Mouse (Mus musculus) embryonic stem cell, embryonic (primary cell): ENCODE measurements around the gene Fasl.

Experiments
- CTCF ChIA-PET, 4 experiments: fragments of 300-600 bp in 2 of 4; fragments of 350-600 bp in 2 of 4; sonication (Branson Sonifier 250); formaldehyde crosslinking; loops; one replicate each; lab custom pipeline; 2022; ENCODE audit warnings: inconsistent platforms in 2 of 4; lab: Charles Lee
- POLR2A ChIA-PET, 4 experiments: fragments of 300-600 bp in 2 of 4; fragments of 350-600 bp in 2 of 4; sonication (Branson Sonifier 250); formaldehyde crosslinking; loops; one replicate each; lab custom pipeline; 2022; ENCODE audit warnings: antibody characterized with exemption in 4 of 4, inconsistent platforms in 1 of 4; lab: Charles Lee

The Fasl gene

GRCm38 (mm10) chr1:161788339-161788738, at the start of gene Fasl:
TSS of gene Fasl (minus strand) at chr1:161788495.
- ChIA-PET POLR2A (no interaction called here), CTCF (no interaction called here)

- ChIA-PET POLR2A (no interaction called here), CTCF (no interaction called here)
Measured at GRCm38 (mm10) chr1:161826677-161827076, 38.4 kb upstream of the Fasl start.

DNA sequence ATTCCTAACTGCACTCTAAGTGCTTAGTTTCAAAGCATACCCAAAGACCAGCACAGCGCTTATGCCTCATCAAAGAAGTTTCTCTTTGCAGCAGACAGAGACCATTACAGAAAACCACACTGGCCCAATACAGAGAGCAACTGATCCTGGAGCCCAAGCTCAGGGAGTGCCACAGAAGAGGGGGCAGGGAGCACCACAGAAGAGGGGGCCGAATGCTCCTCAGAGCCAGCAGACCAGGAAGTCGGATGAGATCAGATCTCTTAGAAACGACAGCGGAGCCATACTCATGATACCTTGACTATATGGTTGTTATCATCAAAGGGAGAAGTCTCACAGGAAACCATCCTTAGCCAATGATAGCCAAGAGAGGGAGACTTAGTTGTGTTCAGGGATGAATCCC, 21.1 kb upstream of the Fasl start:
- CTCF ChIA-PET = no interaction called here
- POLR2A ChIA-PET = interaction anchor here in 1 of 4 experiments (0.7 to 1.4 kb wide), 2 partner anchors 10 to 84 kb away, joined by 3 to 4 read pairs; no protein-coding TSS in a partner anchor

DNA sequence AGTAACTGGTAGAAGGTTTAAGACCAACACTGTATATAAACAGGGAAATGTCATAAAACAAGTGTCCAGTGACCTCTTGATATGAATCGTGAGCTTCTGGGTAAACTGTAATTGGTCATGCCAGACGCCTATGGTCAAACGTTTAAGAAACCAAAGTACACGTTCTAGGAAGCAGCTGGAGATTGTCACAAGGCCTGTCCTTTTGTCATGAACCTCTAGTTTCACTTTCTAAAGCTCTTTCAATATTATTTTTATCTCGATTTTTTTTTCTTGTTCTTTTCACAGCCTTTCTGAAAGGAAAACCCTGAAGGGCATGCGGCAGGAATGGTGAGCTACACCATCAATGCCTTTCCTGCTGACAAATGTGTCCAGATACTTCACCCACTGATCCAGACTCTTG, 20.7 kb upstream of the Fasl start:
- ChIA-PET POLR2A (interaction anchor here in 1 of 4 experiments (0.7 to 1.4 kb wide), 2 partner anchors 9 to 84 kb away, joined by 3 to 4 read pairs; no protein-coding TSS in a partner anchor), CTCF (no interaction called here)

- POLR2A ChIA-PET = interaction anchor here in 2 of 4 experiments (0.9 to 1.5 kb wide), 2 partner anchors 72 to 73 kb away, joined by 3 read pairs; partner anchors contain the start of gene Suco (in 1 of the 2)
- CTCF ChIA-PET = no interaction called here
Measured at GRCm38 (mm10) chr1:161804541-161804971, 16.3 kb upstream of the Fasl start.

- ChIA-PET POLR2A (no interaction called here), CTCF (no interaction called here)
Measured at GRCm38 (mm10) chr1:161801321-161801720, 13.0 kb upstream of the Fasl start.

DNA sequence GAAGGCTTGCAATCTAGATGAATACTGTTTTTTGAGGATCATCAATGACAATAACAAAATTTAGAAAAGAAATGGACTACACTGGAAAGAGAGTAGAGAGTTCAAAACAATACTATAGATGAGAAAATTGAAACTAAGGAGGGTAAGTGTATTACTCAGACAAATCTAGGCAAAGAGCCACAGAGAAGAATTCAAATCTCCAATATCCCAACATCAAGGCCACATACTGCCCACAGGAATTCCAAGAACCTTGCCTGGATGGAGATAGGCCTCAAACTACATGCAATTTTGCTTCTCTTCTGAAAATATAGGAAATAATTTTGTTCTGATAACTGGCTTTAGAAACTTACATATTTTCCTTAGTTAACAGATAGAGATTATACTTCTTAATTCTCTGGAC, 12.0 kb upstream of the Fasl start:
- CTCF ChIA-PET = no interaction called here

DNA sequence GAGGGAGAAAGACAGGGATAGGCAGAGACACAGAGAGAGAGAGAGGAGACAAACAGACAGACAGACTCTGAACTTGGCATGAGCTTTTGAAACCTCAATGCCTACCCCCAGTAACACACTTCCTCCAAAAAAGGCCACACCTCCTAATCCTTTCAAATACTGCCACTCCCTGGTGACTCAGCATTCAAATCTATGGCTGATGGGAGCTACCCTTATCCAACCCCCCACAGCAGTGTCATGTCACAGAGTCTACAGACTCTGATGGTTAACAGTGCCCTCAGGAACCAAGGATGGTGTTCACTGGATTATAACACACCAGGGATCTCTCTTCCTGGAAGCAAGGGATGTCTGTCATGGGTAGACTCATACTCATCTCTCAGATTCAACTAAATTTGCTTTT, 11.5 kb upstream of the Fasl start:
- CTCF ChIA-PET = no interaction called here
- POLR2A ChIA-PET = interaction anchor here in 1 of 4 experiments (1.3 kb wide), 1 partner anchor 9 kb away, joined by 4 read pairs; no protein-coding TSS in a partner anchor

More for the DNA sequence above, 12.0 kb upstream of the Fasl start:
- POLR2A ChIA-PET = interaction anchor here in 1 of 4 experiments (1.3 kb wide), 1 partner anchor 9 kb away, joined by 4 read pairs; no protein-coding TSS in a partner anchor

DNA sequence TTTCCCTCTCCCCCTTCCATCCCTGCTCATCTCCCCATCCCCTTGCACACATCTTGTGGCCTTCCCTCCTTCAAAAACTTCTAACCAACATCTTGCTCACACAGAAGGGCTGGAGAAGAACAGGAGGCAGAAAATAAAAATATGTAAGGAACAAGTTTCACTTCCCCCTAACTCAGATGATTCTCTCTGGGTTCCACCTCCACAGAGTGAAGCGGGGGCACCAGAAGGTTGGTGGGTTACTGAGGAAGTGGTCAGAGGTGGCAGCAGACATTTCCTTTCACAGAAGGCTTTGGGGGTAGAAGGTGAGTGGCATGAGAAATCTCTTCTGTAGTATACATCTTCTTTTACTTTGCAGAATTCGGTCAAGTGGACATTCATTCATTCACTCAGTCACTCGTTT, 10.6 kb upstream of the Fasl start:
- ChIA-PET POLR2A (no interaction called here), CTCF (no interaction called here)

- ChIA-PET CTCF (no interaction called here), POLR2A (no interaction called here)
Measured at GRCm38 (mm10) chr1:161794447-161795211, 6.3 kb upstream of the Fasl start.

- POLR2A ChIA-PET = interaction anchor here in 1 of 4 experiments (0.6 kb wide), 1 partner anchor 444 kb away, joined by 3 read pairs; no protein-coding TSS in a partner anchor
- CTCF ChIA-PET = no interaction called here
Measured at GRCm38 (mm10) chr1:161793321-161793720, 5.0 kb upstream of the Fasl start.

DNA sequence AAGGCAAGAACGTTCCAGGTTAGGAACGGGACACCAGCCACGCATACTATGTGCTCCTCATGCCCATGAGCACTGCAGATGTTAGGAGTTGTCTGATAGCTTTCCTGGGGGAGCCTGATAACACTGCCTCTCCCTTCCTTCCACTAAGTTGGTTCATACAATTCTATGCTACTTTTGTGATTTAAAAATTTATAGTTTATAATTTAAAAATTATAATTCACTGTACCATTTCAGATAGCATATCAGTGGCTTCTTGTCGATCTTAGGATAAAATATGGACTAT, 4.3 kb upstream of the Fasl start:
- ChIA-PET CTCF (no interaction called here), POLR2A (no interaction called here)

DNA sequence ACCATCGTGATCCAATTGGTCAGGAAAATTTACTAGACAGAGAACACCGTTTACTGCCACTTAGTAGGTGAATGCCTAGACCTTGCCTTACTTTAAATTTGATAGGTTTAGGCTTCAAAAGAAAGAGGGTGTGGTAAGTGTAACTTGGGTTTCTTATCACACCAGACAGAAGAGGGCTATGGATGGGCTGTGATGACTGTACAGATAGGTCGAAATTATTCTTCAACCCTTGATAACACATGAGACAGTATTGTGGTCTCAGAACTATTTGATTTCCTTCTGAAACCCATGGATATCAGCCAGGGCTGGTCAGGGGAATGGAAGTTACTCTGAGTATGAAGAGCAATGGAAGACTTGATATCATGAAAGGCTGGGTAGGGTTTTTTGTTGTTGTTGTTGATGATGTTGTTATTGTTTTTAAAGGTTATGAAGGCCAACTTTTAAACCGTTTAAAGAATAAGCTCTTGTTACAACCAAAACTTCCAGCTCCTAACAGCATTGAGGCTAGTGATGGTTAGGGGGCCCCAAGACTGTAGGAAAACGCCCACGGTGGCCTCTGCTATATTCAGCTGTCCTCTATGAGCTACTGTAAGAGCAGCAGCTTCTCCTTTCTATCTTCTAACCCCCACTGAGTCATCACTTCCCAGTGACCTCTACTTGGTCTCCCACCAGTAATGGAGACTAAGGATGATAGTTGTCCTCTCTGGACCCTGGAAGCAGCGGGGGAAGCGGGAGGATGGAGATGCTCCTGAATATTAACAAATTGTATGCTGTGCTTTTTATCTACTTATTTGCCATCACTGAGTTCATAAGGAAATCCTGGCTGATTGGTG, 3.8 kb upstream of the Fasl start:
- ChIA-PET CTCF (no interaction called here), POLR2A (no interaction called here)

GRCm38 (mm10) chr1:161782725-161783124, 5.6 kb downstream of the Fasl start:
- CTCF ChIA-PET = no interaction called here
- POLR2A ChIA-PET = no interaction called here

- CTCF ChIA-PET = no interaction called here
- POLR2A ChIA-PET = no interaction called here
Measured at GRCm38 (mm10) chr1:161781594-161781993, 6.7 kb downstream of the Fasl start.

DNA sequence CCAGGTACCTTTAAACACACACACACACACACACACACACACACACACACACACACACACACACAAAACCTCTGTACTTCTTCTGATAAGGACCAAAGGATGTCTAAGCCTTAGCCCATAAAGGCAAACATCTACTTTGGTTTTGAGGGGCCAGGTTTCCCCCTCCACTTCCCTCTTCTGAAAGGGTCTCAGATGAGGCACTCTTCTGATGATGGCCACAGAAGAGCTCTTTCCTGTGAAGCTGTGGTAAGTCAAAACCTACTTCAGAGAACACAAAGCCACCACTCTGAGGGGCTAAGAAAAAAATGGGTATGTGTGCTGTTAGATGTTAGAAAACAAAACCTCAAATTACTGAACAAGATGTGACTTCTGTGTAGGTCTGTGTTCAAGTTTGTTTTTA, 9.2 kb downstream of the Fasl start:
- POLR2A ChIA-PET = no interaction called here
- CTCF ChIA-PET = no interaction called here

GRCm38 (mm10) chr1:161775151-161775550, 13.1 kb downstream of the Fasl start:
- ChIA-PET CTCF (interaction anchor here in 1 of 4 experiments (0.8 kb wide), 1 partner anchor 29 kb away, joined by 3 read pairs; no protein-coding TSS in a partner anchor), POLR2A (no interaction called here)

GRCm38 (mm10) chr1:161771293-161771692, 17.0 kb downstream of the Fasl start:
- ChIA-PET POLR2A (no interaction called here), CTCF (interaction anchor here in 1 of 4 experiments (0.5 kb wide), 1 partner anchor 28 kb away, joined by 7 read pairs; no protein-coding TSS in a partner anchor)

- POLR2A ChIA-PET = interaction anchor here in 1 of 4 experiments (1.0 kb wide), 1 partner anchor 108 kb away, joined by 3 read pairs; no protein-coding TSS in a partner anchor
- CTCF ChIA-PET = no interaction called here
Measured at GRCm38 (mm10) chr1:161769329-161769728, 19.0 kb downstream of the Fasl start.

- CTCF ChIA-PET = interaction anchor here in 1 of 4 experiments (0.7 kb wide), 1 partner anchor 225 kb away, joined by 3 read pairs; no protein-coding TSS in a partner anchor
- POLR2A ChIA-PET = interaction anchor here in 3 of 4 experiments (0.6 to 1.5 kb wide), 9 partner anchors 13 to 955 kb away, joined by 3 to 7 read pairs (median 4); no protein-coding TSS in a partner anchor
Measured at GRCm38 (mm10) chr1:161767101-161767524, 21.2 kb downstream of the Fasl start.
